ENCODE assay signal across 19 mouse cellular contexts in the genomic region with DNA sequence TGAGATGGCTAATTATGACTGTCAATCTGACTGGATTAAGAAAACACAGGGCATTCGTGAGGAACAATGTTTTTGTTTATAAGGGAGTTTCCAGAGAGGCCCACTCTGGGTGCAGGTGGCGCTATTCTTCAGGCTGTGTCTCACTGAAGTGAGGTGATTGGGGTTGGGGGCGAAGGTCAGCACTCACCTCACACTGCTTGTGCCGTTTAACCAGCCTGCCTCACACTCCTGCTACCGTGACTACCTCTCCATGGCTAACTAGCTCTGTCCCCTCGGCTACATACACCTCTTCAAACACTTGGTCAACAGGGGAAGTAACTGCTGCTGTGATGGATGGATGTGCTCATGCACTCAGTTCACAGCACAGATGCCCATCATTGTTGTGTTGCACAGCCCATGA. TPM values are rescaled to one million over a fixed set of nuclear protein-coding genes. Genes with fewer than 3 reads are reported as not detected.
"Had no signal": no experiment of that assay in that cellular context is flagged by ENCODE, and none has a peak within 500 bp of the region (broad histone marks: within the 10 kb centered on the region; RNA-seq: fewer than 3 reads in every experiment).

No protein-coding gene starts in this region.

- H3K4me3 ChIP-seq: hindbrain, embryonic 15.5 days; kidney, embryonic 15.5 days; limb, embryonic 15.5 days; liver, embryonic 12.5 days; midbrain, embryonic 13.5 days; myocyte; neural tube, embryonic 15.5 days had no signal

- H3K27ac ChIP-seq: hindbrain, embryonic 15.5 days; kidney, embryonic 15.5 days; limb, embryonic 15.5 days; liver, embryonic 12.5 days; midbrain, embryonic 13.5 days; neural tube, embryonic 15.5 days had no signal

- H3K4me1 ChIP-seq: hindbrain, embryonic 15.5 days; limb, embryonic 15.5 days; midbrain, embryonic 13.5 days; neural tube, embryonic 15.5 days had no signal

- DNase-seq: layer of hippocampus, adult 9-11 months; layer of hippocampus, postnatal 36 days; lung, embryonic 14.5 days; lung, postnatal 10 days; right cerebral cortex, postnatal 4 days; spleen, adult 18-20 months; thymus, postnatal 36 days had no signal

- ATAC-seq: liver, embryonic 12.5 days; midbrain, embryonic 13.5 days had no signal

- H3K9me3 ChIP-seq: hindbrain, embryonic 15.5 days; kidney, embryonic 15.5 days; limb, embryonic 15.5 days; liver, embryonic 12.5 days; midbrain, embryonic 13.5 days; neural tube, embryonic 15.5 days had no signal

- H3K36me3 ChIP-seq: hindbrain, embryonic 15.5 days; kidney, embryonic 15.5 days; limb, embryonic 15.5 days; liver, embryonic 12.5 days; midbrain, embryonic 13.5 days; neural tube, embryonic 15.5 days had no signal

- H3K9ac ChIP-seq: hindbrain, embryonic 15.5 days; kidney, embryonic 15.5 days; limb, embryonic 15.5 days; liver, embryonic 12.5 days; lung, embryonic 14.5 days; midbrain, embryonic 13.5 days; neural tube, embryonic 15.5 days had no signal

- H3K27me3 ChIP-seq: hindbrain, embryonic 15.5 days; kidney, embryonic 15.5 days; limb, embryonic 15.5 days; liver, embryonic 12.5 days; midbrain, embryonic 13.5 days; neural tube, embryonic 15.5 days had no signal

- H3K4me2 ChIP-seq: hindbrain, embryonic 15.5 days; kidney, embryonic 15.5 days; limb, embryonic 15.5 days; liver, embryonic 12.5 days; lung, embryonic 14.5 days; midbrain, embryonic 13.5 days; neural tube, embryonic 15.5 days had no signal

RNA-seq across cellular contexts. Expression of gene Defb19, which starts 8.9 kb away (rescaled TPM):
- polyA plus RNA-seq: hindbrain, embryonic 15.5 days; limb, embryonic 11.5 days; limb, embryonic 15.5 days; liver, embryonic 12.5 days; liver, embryonic 16.5 days; lung, embryonic 14.5 days; midbrain, embryonic 13.5 days; myocyte; neural tube, embryonic 11.5 days; neural tube, embryonic 15.5 days; stomach, embryonic 14.5 days had no signal

RNA-seq across cellular contexts. Expression of gene Defb45, which starts 10.2 kb away (rescaled TPM):
- polyA plus RNA-seq: hindbrain, embryonic 15.5 days; kidney, embryonic 15.5 days; limb, embryonic 11.5 days; limb, embryonic 15.5 days; liver, embryonic 12.5 days; liver, embryonic 16.5 days; lung, embryonic 14.5 days; midbrain, embryonic 13.5 days; neural tube, embryonic 11.5 days; neural tube, embryonic 15.5 days; stomach, embryonic 14.5 days; thymus, postnatal 0 days had no signal

RNA-seq across cellular contexts. Expression of gene Defb36, which starts 15.1 kb away (rescaled TPM):
- polyA plus RNA-seq: hindbrain, embryonic 15.5 days; limb, embryonic 11.5 days; limb, embryonic 15.5 days; liver, embryonic 12.5 days; liver, embryonic 16.5 days; lung, embryonic 14.5 days; midbrain, embryonic 13.5 days; myocyte; neural tube, embryonic 11.5 days; neural tube, embryonic 15.5 days; stomach, embryonic 14.5 days; thymus, postnatal 0 days had no signal

RNA-seq across cellular contexts. Expression of gene Defb21, which starts 16.5 kb away (rescaled TPM):
- polyA plus RNA-seq: hindbrain, embryonic 15.5 days; kidney, embryonic 15.5 days; limb, embryonic 11.5 days; limb, embryonic 15.5 days; liver, embryonic 12.5 days; liver, embryonic 16.5 days; lung, embryonic 14.5 days; midbrain, embryonic 13.5 days; myocyte; neural tube, embryonic 11.5 days; neural tube, embryonic 15.5 days; stomach, embryonic 14.5 days; thymus, postnatal 0 days had no signal

RNA-seq across cellular contexts. Expression of gene Gm17416, which starts 19.9 kb away (rescaled TPM):
- polyA plus RNA-seq: hindbrain, embryonic 15.5 days; kidney, embryonic 15.5 days; limb, embryonic 11.5 days; limb, embryonic 15.5 days; liver, embryonic 12.5 days; liver, embryonic 16.5 days; lung, embryonic 14.5 days; midbrain, embryonic 13.5 days; myocyte; neural tube, embryonic 11.5 days; neural tube, embryonic 15.5 days; stomach, embryonic 14.5 days; thymus, postnatal 0 days had no signal
